Mouse (Mus musculus): ENCODE measurements around the gene Ugt1a7c.
"Not testable (repeated sequence)": the region's sequence is repeated elsewhere in the genome, so short reads cannot be mapped to it uniquely, and the experiment has no call there.

Gene Ugt1a7c

DNA sequence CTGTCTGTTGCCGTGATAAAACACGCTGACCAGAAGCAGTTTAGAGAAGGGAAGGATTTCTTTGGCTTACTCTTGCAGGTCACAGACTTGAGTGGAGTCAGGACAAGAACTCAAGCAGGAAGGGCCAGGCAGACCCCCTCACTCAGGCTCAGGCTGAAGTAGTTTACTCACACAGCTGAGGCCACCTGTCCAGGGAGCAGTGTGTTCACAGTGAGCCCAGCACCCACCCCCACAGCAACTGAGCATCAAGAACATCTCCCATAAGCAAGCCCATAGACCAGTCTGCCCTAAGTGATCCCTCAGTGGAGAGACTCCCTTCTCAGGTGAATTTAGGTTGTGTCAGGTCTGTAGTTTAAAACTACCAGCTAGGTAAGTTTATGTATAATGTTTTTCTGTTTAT is 14.7 kb downstream of the Ugt1a7c start:
- DNase-seq (ENCODE audit: extremely low read depth, insufficient read length, low spot score), result not testable (repeated sequence)

DNA sequence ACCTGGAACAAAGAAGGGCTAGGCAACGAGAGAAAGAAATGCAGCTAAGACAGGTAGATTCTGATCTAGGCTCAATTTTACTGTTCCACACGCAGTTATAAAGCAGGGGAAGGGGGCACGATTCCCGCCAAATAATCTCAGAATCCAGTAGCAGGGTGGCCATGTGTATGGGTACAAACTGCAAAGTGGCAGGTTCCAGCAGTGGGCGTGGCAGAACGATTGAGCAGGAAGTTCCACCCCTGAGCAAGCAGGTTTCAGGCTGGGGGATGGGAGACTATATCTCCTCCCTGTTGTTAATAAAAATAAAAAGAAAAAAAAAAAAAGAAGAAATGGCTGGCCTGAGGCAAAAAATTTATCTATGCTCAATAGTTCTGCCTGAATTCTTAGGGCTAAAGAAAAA is 17.9 kb downstream of the Ugt1a7c start:
- DNase-seq (ENCODE audit: extremely low read depth, insufficient read length, low spot score), result not testable (repeated sequence)

DNA sequence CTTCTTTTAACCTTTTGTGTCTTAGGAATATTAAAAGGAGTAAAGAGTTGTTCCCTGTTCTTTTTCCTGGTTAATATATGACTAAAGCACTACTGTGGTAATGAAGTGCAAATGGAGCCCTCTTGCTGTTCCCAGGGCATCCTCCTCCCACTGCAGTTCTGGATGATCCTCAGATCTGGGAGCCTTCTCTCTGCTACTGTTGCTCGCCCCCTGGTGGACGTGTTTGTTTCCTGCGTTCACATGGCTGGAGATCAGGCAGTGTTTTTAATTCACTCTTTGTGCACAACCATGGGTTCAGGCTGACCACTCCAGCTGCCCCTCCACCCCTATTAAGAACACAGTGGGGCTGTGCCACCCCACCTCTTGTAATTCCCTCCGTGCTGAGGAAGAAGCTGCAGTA is 25.7 kb downstream of the Ugt1a7c start:
- not testable (repeated sequence) for DNase-seq (ENCODE audit: extremely low read depth, insufficient read length, low spot score)

DNA sequence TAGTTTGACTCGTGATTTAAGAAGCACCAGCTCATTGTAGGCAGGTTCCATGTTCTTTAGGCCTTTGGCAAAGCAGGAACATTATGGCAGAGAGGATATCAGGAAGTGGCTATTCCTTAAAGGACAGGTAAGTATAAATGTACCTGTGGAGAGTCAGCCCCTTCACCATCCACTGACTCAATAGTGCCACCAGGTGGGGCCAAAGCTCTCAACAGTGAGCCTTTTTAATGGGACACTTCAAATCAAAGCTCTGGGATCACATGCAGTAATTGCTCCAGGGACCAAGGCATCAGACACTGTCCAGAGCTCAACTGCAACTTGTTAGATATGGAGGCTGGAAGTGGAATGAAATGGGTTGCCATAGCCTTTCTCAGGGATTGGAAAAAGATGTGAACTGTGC is 26.7 kb downstream of the Ugt1a7c start:
- DNase-seq (ENCODE audit: extremely low read depth, insufficient read length, low spot score), result not testable (repeated sequence)

DNA sequence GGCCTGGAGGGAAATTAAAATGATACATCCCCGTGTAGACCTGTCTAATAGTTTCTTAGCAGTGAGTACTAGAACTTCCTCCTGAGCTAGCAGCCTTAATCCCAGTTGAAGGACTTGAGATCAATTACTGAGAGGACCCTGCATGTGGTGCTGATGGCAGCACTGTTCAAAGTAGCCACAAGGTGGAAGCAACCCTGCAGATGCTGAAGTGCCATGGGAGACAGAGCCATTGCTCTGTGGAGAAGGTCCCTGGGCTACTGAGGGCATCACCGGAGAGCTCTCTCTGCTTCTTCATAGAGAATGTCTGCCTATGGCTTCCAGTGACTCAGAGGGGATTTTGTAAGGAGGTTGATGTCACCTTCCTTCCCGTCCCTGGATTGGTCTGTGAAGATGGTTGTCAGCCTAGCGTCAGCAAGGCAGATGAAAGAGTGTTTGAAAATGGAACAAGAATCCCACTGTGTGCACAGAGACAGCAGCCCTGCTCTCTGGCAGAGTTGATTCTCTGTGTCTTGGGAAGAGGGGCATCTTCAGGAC is 31.0 kb downstream of the Ugt1a7c start:
- DNase-seq (ENCODE audit: extremely low read depth, insufficient read length, low spot score), result not testable (repeated sequence)

DNA sequence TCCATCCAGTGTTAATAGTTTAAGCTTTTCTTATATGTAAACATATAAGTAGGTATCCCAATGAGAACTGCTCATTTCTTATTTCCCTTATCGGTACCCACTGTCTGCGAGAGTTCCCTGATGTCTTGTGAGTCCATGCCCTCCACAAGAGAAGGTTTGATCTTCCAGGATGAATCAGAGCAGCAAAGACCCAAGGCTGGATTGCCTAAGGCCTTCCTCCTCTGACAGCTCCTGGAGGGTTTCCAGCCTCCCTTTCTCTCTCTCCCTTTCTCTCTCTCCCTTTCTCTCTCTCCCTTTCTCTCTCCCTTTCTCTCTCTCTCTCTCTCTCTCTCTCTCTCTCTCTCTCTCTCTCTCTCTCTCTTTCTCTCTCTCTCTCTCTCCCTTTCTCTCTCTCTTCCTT is 34.2 kb downstream of the Ugt1a7c start:
- DNase-seq (ENCODE audit: extremely low read depth, insufficient read length, low spot score), result not testable (repeated sequence)

DNA sequence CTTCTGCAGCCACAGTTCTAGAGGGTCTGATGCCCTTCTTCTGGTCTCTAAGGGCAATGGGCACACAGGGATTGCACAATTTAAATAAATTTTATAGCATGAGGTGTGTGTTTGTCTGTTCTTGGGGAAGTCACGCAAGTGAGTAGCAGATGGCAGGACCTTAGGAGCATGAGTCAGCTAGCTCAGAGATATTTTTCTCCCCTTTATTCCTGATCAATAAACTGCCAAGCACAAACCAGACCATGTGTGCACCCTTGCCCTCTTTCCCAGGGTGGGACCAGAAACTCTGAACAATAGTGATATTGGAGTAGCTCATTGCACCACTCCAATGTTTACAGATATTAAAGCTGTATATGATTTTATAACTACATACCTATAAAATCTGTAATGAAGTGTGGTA is 35.4 kb downstream of the Ugt1a7c start:
- DNase-seq (ENCODE audit: extremely low read depth, insufficient read length, low spot score), result not testable (repeated sequence)

DNA sequence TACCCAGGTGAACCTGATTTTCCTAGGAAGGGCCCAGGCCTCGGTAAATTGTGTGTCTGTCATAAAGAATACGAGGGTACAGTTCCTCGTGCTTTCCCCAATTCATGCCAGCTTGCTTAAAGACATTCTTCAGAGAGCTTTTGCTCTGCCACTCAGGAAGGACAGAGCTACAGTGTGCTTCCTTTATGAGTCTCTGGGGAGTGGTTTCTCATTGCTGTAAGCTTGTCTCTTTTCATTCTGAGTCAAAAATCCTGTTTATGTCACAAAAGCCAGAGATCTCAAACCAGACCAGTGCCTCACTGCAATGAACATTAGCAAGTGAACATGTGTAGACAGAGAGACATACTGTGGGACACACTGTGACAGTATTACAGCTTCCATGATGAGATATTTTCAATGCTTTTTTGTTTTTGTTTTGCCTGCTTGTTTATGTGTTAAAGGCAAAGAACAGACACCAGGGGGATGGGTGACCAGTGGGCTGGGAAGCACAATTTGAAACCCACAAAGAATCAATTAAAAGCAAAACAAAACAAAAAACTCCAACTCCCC is 39.1 kb downstream of the Ugt1a7c start:
- peak; percentile 15 for DNase-seq (ENCODE audit: extremely low read depth, insufficient read length, low spot score)

DNA sequence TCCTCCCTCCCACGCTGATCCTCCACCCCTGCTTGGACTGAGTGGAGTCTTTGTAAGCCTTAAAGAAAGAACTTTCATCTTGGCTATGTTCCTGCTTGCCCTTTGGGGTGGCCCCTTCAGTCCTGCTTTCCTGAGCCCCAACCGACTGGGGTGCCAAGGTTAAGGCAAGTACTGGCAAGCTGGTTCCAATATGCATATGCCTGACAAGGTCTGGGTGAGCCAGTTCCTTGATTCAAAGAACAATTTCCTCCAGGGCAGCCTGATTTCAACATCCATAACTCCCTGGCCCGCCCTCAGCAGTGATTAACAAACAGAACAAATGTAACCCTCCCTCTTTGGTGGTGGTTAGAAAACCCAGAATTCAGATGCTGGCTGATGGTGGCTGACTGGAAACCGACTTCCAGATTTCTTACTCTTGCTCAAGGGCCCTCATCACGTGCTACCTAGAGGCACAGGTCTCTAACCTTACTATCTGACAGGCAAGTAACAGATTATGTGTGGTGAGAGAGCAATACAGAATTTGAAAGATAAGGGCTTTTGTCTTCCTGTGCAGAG is 39.7 kb downstream of the Ugt1a7c start, which contains the start of gene Ugt1a6a:
Gene Ugt1a6a (plus strand): TSS at position 353 of the 555 bp plus-strand sequence.
- peak; percentile 44 for DNase-seq (ENCODE audit: extremely low read depth, insufficient read length, low spot score)

DNA sequence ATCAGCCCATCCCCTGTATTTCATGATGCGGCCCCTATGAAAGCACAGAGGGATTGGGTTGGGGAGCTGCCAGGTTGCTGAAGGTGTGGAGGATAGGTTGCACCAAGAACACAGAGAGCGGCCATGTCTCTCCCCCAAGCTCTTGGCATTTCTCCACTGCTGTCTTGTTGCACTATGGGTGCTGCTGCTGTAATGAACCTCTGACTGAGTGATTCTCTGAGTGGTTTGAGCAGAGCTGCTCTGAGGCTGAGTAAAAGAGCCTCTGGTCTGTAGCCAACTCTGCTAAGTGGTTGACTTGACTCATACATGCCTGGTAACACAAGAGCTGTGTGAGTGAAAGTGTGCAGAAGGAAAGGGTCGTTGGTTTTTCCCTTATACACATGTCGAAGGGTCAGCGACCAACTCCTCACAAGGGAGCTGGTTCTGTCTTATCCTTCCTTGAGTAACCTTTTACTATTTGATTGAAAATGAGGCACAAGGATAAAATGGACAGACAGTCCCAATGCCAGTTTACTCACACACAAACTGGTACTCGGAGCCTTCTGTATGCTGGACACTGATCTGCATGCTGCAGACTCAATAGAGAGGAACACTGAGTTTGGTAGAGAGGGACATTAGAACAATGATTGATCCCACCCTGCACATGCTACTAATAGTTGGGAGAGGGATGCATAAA is 40.5 kb downstream of the Ugt1a7c start:
- DNase-seq (ENCODE audit: extremely low read depth, insufficient read length, low spot score), result peak; percentile 52

DNA sequence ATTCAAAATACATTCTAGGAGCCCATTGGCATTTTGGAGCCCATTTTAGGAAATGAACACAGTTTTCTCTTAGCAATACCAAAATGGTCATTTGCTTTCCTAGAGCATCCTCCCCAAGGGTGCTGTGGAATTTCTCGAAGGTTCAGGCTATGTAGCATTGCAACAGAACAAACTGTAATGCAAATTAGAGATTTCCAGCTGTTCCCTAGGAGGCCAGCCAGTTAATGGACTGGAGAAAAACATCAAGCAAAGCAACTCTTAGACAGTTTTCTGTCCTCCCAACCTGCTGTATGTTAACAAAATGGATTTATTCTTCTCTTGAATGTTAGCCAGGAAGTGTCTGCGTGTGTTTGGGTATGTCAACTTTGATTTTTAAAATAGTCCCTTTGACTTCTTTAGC is 41.8 kb downstream of the Ugt1a7c start:
- DNase-seq (ENCODE audit: extremely low read depth, insufficient read length, low spot score), result no peak

DNA sequence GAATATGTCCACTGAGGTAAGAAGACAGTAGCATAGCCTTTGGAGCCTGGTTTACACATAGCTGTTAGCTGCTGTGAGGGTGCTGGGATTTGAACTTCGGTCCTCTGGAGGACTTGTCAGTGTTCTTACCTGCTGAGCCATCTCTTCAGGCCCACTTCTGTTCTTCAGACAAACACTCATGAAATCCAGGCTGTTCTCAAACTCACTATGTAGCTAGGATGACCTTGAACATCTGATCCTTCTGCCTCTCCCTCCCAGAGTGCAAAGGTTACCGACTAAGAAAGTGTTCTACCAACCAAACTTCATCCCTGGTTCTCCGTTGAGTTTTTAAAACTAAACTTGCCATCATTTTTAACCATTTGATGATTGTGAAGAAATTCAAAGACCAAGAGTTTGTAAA is 42.4 kb downstream of the Ugt1a7c start:
- no peak for DNase-seq (ENCODE audit: extremely low read depth, insufficient read length, low spot score)

DNA sequence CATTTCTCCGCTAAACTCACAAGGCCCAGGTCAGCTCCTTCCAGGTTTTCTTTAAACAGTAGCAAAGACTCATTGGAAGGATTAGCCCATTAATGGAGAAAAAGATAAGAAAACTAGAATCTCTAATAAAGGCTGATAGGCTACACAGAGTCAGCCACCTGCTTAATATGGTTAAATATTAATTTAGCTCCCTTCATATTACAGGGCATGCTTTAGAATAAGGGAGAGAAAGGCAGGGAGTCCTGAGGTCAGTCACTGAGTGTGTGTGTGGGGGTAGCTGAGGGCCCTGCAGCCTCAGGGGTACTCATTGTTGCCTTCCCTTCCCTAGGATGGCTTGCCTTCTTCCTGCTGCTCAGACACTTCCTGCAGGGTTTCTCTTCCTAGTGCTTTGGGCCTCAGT is 43.3 kb downstream of the Ugt1a7c start:
- no peak for DNase-seq (ENCODE audit: extremely low read depth, insufficient read length, low spot score)

DNA sequence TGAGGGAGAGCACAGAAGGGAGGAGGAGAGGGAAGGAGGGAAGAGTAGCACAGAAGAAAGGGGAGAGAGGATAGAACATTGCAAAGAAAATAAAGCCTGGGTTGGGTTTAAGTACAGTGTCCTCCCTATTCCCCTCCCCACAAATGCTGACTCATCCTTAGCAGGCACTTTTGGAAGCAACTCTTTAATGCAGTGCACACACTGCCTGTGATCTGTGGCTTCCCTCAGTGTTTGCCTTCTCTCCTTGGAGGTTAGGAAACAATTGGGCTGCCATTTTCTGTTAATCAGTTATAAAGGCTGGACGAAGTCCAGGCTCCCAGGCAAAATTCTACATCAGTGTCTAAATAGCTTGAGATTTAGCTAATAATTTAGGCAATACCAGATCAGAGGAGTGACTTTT is 45.6 kb downstream of the Ugt1a7c start:
- DNase-seq (ENCODE audit: extremely low read depth, insufficient read length, low spot score), result not testable (repeated sequence)

DNA sequence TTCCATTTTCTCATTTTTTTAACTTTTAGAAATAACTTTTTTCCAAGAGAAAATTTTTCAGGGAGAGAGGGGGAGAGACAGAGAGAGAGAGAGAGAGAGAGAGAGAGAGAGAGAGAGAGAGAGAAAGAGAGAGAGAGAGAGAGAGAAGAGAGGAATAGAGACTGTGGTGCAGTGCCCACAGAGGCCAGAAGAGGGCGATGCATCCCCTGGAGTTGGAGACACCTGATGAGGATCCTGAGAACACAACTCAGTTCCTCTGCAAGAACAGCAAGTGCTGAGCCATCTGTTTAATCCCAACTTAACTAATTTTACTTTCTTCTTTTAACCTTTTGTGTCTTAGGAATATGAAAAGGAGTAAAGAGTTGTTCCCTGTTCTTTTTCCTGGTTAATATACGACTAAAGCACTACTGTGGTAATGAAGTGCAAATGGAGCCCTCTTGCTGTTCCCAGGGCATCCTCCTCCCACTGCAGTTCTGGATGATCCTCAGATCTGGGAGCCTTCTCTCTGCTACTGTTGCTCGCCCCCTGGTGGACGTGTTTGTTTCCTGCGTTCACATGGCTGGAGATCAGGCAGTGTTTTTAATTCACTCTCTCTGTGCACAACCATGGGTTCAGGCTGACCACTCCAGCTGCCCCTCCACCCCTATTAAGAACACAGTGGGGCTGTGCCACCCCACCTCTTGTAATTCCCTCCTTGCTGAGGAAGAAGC is 49.3 kb downstream of the Ugt1a7c start:
- peak; percentile 19 for DNase-seq (ENCODE audit: extremely low read depth, insufficient read length, low spot score)

DNA sequence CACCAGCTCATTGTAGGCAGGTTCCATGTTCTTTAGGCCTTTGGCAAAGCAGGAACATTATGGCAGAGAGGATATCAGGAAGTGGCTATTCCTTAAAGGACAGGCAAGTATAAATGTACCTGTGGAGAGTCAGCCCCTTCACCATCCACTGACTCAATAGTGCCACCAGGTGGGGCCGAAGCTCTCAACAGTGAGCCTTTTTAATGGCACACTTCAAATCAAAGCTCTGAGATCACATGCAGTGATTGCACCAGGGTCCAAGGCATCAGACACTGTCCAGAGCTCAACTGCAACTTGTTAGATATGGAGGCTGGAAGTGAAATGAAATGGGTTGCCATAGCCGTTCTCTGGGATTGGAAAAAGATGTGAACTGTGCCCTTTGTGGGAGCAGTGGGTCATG is 50.4 kb downstream of the Ugt1a7c start:
- not testable (repeated sequence) for DNase-seq (ENCODE audit: extremely low read depth, insufficient read length, low spot score)

DNA sequence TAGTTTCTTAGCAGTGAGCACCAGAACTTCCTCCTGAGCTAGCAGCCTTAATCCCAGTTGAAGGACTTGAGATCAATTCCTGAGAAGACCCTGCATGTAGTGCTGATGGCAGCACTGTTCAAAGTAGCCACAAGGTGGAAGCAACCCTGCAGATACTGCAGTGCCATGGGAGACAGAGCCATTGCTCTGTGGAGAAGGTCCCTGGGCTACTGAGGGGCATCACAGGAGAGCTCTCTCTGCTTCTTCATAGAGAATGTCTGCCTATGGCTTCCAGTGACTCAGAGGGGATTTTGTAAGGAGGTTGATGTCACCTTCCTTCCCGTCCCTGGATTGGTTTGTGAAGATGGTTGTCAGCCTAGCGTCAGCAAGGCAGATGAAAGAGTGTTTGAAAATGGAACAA is 55.3 kb downstream of the Ugt1a7c start:
- not testable (repeated sequence) for DNase-seq (ENCODE audit: extremely low read depth, insufficient read length, low spot score)

DNA sequence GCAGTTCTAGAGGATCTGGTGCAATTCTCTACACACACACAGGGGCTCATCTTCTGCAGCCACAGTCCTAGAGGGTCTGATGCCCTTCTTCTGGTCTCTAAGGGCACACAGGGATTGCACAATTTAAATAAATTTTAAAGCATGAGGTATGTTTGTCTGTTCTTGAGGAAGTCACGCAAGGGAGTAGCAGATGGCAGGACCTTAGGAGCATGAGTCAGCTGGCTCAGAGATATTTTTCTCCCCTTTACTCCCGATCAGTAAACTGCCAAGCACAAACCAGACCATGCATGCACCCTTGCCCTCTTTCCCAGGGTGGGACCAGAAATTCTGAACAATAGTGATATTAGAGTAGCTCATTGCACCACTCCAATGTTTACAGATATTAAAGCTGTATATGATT is 63.6 kb downstream of the Ugt1a7c start:
- DNase-seq (ENCODE audit: extremely low read depth, insufficient read length, low spot score), result no peak

DNA sequence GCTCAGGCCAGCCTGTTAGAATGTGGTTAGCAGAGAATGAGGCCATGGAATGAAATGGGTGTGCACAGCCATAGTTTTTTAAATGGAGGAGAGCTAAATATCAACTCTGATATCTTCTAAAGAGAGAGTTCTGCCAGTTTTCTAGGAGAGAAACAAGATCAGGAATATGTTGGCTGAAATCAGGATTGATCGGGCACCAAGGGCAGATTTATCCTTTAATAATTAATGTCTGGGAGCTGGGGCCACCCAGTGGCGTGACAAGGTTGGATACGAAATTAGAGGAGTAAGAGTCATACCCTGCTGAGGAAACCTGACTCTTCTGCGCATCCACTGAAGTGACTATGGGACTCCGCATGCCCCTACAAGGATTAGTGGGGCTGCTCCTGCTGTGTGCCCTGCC is 70.8 kb downstream of the Ugt1a7c start, which contains the start of gene Ugt1a5:
Gene Ugt1a5 (plus strand): TSS at position 302 of the 400 bp plus-strand sequence.
- no peak for DNase-seq (ENCODE audit: extremely low read depth, insufficient read length, low spot score)

DNA sequence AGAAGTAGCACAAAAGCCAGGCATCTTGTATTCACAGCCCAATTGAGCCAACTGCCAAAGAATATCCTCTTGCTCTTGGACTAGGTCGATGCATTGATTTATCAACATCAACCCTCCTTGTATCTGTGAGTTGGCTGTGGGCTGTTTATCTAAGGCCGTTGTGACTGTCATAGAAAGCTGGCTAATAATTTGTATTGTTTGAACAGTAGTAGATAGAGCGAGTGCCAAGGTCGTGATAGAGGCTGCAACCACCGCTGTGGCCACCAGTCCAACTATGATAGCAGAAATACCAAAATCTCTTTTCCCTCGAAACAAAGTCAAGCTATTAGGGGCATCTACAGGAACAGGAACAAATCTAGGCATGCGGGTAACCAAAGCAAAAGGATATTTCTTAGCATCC is 77.3 kb downstream of the Ugt1a7c start:
- not testable (repeated sequence) for DNase-seq (ENCODE audit: extremely low read depth, insufficient read length, low spot score)

DNA sequence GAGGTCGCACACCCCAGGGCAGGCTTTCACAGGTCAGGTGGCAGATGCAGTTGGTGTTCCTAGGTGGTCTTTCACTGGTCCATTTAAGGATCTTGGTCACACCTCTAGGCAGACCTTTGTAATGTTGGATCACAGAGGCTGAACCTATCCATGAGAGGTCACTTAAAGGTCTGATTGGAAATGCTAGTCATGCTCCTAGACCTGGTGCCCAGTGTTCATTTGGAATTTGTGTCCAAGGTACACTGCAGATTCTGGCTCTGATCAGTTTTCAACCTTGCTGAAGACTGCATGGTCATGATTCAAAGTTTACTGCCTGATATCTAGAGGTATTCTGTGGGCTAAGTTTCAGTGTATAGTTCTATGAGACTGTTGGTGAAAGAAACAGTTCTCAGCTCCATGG is 84.8 kb downstream of the Ugt1a7c start:
- DNase-seq (ENCODE audit: extremely low read depth, insufficient read length, low spot score), result no peak
